Mouse (Mus musculus) lung, embryonic 16.5 days (tissue): ENCODE measurements around the gene Ece1. TPM values are rescaled to one million over a fixed set of nuclear protein-coding genes. Genes with fewer than 3 reads are reported as not detected.
"Not testable (repeated sequence)": the region's sequence is repeated elsewhere in the genome, so short reads cannot be mapped to it uniquely, and the experiment has no call there.

Source experiments
- ATAC-seq: fragments of 200-750 bp; cut with Nextera tagmentation; 2 replicates; pipeline ENCODE4 v1.8.0; 2017; ENCODE audit warnings: low read depth, mild to moderate bottlenecking, moderate library complexity
- H3K27ac ChIP-seq: fragments of 300-500 bp; sonication (generic); 2 replicates; pipeline ENCODE4 v1.5.1; 2014; ENCODE audit warnings: mild to moderate bottlenecking, control low read depth, low read length
- H3K27me3 ChIP-seq: fragments of 300-500 bp; sonication (generic); 2 replicates; pipeline ENCODE4 v1.6.1; 2014; ENCODE audit warnings: low read depth, low read length, mixed read lengths; ENCODE audit not compliant: control insufficient read depth, insufficient read depth
- H3K36me3 ChIP-seq: fragments of 300-500 bp; sonication (generic); 2 replicates; pipeline ENCODE4 v1.6.1; 2014; ENCODE audit warnings: low read length; ENCODE audit not compliant: control insufficient read depth, insufficient read depth
- H3K4me1 ChIP-seq: fragments of 300-500 bp; sonication (generic); replicated peaks from 2 replicates; pipeline ENCODE4 v1.6.1; 2014; ENCODE audit warnings: low read length, mixed read lengths; ENCODE audit not compliant: control insufficient read depth, insufficient read depth
- H3K4me2 ChIP-seq: fragments of 300-500 bp; sonication (generic); 2 replicates; pipeline ENCODE4 v1.6.1; 2014; ENCODE audit warnings: low read depth, low read length, control low read depth
- H3K4me3 ChIP-seq: fragments of 300-500 bp; sonication (generic); 2 replicates; pipeline ENCODE4 v1.5.1; 2014; ENCODE audit warnings: mild to moderate bottlenecking, low read length, control low read depth
- H3K9ac ChIP-seq: fragments of 300-500 bp; sonication (generic); 2 replicates; pipeline ENCODE4 v1.6.1; 2014; ENCODE audit warnings: low read length, control low read depth
- H3K9me3 ChIP-seq: fragments of 300-500 bp; sonication (generic); 2 replicates; pipeline ENCODE4 v1.6.1; 2016; ENCODE audit warnings: low read length; ENCODE audit not compliant: control insufficient read depth
- WGBS: fragments of 180-500 bp; shearing (Covaris S2); extraction: QIAGEN DNeasy Blood & Tissue Kit; methylation state at CpG from one replicate; pipeline ENCODE4 v1.1.7; 2014; 5-methylcytosine and 5-hydroxymethylcytosine counted together
- polyA plus RNA-seq: library from polyadenylated mRNA; unstranded; fragments of >200 nt; fragmentation: Nextera tagmentation; extraction: Ambion mirVana; gene quantifications from 2 replicates; pipeline ENCODE4 v1.2.1, GENCODE M21; 2015

Gene Ece1
- polyA plus RNA-seq, 1 experiment from 2014 or later = 53.8 TPM

DNA sequence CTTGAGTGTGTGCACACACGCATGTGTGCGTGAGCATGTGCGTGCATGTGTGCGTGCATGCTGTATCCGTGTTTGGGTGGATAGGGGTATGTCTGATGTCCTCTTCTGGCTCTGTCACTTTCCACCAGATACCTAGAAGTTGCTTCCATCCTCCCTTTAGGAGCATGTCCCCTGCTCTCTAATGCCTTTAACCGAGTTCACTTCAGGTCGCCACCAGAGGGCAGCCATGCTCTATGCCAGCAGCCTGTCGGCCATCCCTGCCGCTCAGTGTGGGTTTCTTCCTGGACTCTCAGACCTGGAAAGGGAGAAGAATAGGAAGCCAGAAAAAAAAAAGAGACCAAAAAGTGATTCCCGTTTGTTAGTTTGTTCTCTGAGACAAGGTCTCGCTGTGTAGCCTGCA lies 17.4 kb upstream of the Ece1 start:
- Histone ChIP-seq H3K4me2 (no peak overlapping the region), H3K9me3 (0 out of 2 replicates have a peak, but pooled peaks cover 3% of the 10 kb centered on the region), H3K4me3 (no peak overlapping the region), H3K27me3 (no peaks in the 10 kb centered on the region), H3K27ac (no peak overlapping the region), H3K4me1 (no peaks in the 10 kb centered on the region), H3K36me3 (no peaks in the 10 kb centered on the region), H3K9ac (no peak overlapping the region)
- ATAC-seq = peak; percentile 65; the same call in 1 of the 2 replicates
- WGBS = 20% methylated on average over 11 of the region's 11 CpGs

DNA sequence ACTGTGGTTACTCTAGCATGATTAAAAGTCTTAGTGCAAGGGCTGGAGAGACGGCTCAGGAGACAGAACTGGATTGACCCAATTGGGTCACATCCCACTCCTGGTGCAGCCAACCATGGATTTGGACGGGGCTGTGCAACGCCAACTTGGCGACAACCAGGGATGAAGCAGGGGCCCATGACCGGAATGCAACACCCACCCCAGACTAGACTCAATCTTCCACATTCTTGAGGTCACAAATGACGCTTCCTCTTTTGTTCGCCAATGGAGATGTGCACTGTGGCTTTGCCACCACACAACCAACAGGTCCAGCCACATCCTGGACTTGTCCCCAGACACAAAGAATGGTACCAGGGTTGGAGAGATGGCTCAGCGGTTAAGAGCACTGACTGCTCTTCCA lies 14.4 kb upstream of the Ece1 start:
- not testable (repeated sequence) for H3K36me3 ChIP-seq, H3K4me1 ChIP-seq, H3K9ac ChIP-seq, H3K27ac ChIP-seq, H3K27me3 ChIP-seq, H3K9me3 ChIP-seq, H3K4me3 ChIP-seq, H3K4me2 ChIP-seq, ATAC-seq
- 80% methylated on average over 8 of the region's 8 CpGs for WGBS

DNA sequence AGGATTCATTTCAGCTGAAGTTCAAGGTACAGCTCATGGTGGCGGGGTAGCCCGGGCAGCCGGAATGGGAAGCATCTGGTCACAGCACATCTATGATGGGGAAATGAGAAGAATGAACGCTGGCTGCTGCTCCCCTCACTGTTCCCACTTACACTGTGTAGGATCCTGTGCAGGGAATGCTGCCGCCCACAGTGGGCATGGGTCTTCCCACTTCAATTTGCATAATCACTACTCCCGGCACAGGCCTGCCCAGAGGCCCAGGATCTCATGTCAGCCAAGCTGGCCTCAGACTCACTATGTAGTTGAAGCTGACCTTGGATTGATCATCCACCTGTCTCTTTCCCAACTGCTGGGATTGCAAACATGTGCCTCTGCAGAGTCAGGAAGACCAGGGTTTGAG lies 11.9 kb upstream of the Ece1 start:
- H3K4me2 ChIP-seq = no peak overlapping the region
- ATAC-seq = no peak
- no peak overlapping the region for H3K4me3 ChIP-seq
- no peaks in the 10 kb centered on the region for H3K36me3 ChIP-seq
- no peaks in the 10 kb centered on the region for H3K27me3 ChIP-seq
- H3K27ac ChIP-seq = no peak overlapping the region
- no peaks in the 10 kb centered on the region for H3K4me1 ChIP-seq
- WGBS = 91% methylated on average over 6 of the region's 6 CpGs
- H3K9ac ChIP-seq = no peak overlapping the region
- H3K9me3 ChIP-seq = 0 out of 2 replicates have a peak, but pooled peaks cover 3% of the 10 kb centered on the region

DNA sequence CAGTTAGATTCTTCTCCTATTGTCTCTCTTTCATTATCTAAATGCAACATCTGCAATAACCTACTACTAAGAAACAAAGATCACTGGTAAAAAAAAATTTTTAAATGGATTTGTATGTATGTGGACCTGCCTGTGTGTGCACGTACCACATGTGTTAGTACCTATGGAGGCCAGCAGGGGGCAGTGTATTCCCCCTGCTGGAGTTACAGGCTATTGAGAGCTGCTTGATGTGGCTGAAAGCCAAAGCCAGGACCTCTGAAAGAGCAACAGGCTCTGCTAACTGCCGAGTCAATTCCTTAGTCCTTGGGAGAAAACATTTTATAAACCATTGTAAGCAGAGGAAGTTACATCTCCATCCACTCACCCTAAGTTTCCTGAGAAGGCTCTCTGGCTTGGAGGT lies 10.6 kb upstream of the Ece1 start:
- H3K36me3 ChIP-seq = no peaks in the 10 kb centered on the region
- 34% methylated on average over 2 of the region's 2 CpGs for WGBS

DNA sequence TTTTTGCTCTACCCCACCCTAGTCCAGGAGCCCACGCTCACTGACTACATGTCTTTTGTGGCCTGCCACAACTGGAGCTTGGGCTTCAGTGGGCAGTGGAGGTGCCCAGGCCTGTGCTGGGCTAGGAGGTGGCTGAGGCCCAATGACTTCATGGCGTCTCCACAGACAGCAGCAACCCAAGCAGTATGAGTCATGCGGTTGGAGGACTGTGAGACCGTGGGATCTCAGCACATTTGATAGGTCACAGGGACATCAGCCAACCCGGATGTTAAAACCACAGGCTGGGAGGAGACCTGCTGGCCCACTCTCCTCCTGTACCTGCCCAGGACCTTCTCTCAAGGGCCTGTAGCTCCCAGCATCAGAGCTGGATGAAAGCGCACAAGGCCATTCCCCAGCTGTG lies 8.2 kb upstream of the Ece1 start:
- Histone ChIP-seq H3K9me3 (no peaks in the 10 kb centered on the region), H3K36me3 (no peaks in the 10 kb centered on the region), H3K4me2 (no peak overlapping the region), H3K4me3 (no peak overlapping the region), H3K27me3 (no peaks in the 10 kb centered on the region), H3K27ac (no peak overlapping the region), H3K4me1 (no peaks in the 10 kb centered on the region), H3K9ac (no peak overlapping the region)
- ATAC-seq = no peak
- WGBS = 77% methylated on average over 6 of the region's 6 CpGs

More for the DNA sequence above, 10.6 kb upstream of the Ece1 start:
- H3K9ac ChIP-seq = no peak overlapping the region
- H3K4me1 ChIP-seq = no peaks in the 10 kb centered on the region
- no peak overlapping the region for H3K4me3 ChIP-seq
- H3K27ac ChIP-seq = no peak overlapping the region
- 0 out of 2 replicates have a peak, but pooled peaks have one; percentile 37 for ATAC-seq
- no peak overlapping the region for H3K4me2 ChIP-seq
- H3K27me3 ChIP-seq = no peaks in the 10 kb centered on the region
- H3K9me3 ChIP-seq = 0 out of 2 replicates have a peak, but pooled peaks cover 3% of the 10 kb centered on the region

DNA sequence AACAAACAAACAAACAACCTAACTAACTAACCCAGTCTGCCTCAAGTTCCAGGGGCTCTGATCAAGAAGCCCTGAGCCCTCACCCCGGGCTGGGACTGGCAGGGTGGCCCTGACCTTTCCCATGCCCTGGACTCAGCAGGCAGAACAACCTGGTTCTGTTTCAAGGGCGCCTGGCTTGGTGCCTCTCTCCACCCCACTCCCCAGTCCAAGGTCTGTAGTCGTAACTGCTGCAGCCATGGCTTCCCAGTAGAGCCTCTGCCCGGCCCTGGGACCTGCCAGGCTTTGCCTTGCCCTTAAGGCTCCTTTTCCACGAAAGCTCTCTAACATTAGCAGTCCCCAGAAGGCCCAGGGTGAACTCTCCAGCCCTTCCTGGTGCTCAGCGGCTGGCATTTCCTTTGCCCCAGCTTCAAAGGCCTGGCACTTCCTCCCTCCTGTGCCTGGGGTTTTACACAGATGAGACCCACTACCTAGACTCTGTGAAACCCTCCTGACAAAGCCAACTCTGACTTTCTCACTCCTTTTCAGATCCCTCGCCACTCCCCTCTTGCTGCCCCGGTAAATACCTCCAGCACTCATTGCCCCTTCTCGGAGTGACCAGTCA lies 6.2 kb upstream of the Ece1 start:
- H3K4me3 ChIP-seq = no peak overlapping the region
- WGBS = 56% methylated on average over 9 of the region's 9 CpGs
- no peak for ATAC-seq
- H3K27ac ChIP-seq = no peak overlapping the region
- H3K4me2 ChIP-seq = no peak overlapping the region
- H3K4me1 ChIP-seq = no peaks in the 10 kb centered on the region
- H3K36me3 ChIP-seq = no peaks in the 10 kb centered on the region
- no peak overlapping the region for H3K9ac ChIP-seq
- H3K27me3 ChIP-seq = no peaks in the 10 kb centered on the region
- no peaks in the 10 kb centered on the region for H3K9me3 ChIP-seq

DNA sequence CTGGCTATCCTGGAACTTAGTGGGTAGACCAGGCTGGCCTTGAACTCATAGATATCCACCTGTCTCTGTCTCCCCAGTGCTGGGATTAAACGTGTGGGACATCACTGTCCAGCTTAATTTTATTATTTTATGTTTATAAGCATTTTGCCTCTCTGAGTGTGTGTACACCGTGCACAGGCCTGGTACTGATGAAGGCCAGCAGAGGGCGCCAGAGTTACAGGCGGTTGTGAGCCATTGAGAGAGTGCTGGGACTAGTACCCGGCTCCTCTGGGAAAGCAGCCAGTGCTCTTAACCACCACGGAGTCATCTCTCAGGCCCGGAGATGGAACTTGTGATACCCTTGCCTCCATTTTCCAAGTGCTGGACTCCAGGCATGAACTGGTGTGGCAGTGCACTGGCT lies 4.9 kb upstream of the Ece1 start:
- Histone ChIP-seq H3K9ac (no peak overlapping the region), H3K9me3 (no peaks in the 10 kb centered on the region), H3K27ac (no peak overlapping the region), H3K4me2 (no peak overlapping the region), H3K36me3 (no peaks in the 10 kb centered on the region), H3K4me3 (no peak overlapping the region), H3K4me1 (no peaks in the 10 kb centered on the region), H3K27me3 (no peaks in the 10 kb centered on the region)
- WGBS = 22% methylated on average over 7 of the region's 7 CpGs
- ATAC-seq = no peak

DNA sequence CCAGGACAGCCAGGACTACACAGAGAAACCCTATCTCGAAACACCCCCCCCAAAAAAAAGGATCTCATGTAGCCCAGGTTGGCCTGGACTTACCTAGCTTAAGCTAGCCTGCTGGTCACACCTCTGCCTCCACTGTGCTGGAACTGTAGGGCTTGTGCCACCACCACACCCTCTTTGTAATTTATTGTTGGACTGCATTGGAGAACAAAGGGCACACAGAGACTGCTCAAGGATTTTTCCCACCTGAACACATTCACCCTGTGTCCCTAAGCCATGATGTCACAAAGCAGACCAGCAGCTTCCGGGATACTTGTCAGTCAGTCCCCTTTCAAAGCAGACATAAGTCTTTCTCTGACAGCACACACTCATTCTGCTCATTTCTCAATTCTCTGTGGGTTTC lies 3.7 kb upstream of the Ece1 start:
- no peak for ATAC-seq

DNA sequence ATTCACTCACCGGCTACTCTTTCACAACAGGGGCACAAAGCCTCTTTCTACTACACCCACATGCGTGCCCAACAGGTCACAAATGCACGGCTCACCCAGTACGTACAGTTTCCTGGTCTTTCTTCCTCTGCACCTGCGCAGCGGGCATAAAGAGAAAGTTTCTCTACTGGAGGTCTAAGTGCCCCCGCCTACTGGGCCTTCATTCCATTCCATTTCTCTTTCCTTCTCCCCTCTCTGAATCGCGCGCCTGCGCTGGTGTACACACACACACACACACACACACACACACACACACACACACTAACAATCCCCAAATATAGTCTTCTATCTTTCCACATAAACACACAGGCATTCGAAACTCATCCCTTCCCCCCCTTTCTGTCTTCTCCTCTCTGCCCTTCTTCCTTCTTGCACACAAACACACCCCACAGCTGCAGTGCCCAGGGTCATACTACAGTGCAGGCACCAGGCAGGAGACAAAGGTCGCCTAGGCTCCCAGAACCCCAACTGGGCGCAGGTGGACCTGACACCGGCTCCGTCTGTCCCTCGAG lies 501 bp upstream of the Ece1 start:
- Histone ChIP-seq H3K9me3 (no peaks in the 10 kb centered on the region), H3K4me2 (peak overlapping the region; percentile 88), H3K27ac (peak overlapping the region; percentile 75), H3K4me3 (peak overlapping the region; percentile 69), H3K4me1 (peaks cover 21% of the 10 kb centered on the region), H3K36me3 (no peaks in the 10 kb centered on the region), H3K9ac (peak overlapping the region; percentile 70), H3K27me3 (no peaks in the 10 kb centered on the region; the same call in 1 of the 2 replicates)
- WGBS = 10% methylated on average over 14 of the region's 17 CpGs
- ATAC-seq = peak; percentile 72

More for the DNA sequence above, 3.7 kb upstream of the Ece1 start:
- Histone ChIP-seq H3K9ac (no peak overlapping the region), H3K4me3 (no peak overlapping the region), H3K4me2 (no peak overlapping the region), H3K27me3 (no peaks in the 10 kb centered on the region), H3K9me3 (no peaks in the 10 kb centered on the region), H3K36me3 (no peaks in the 10 kb centered on the region), H3K27ac (no peak overlapping the region), H3K4me1 (peaks cover 2% of the 10 kb centered on the region; the same call in 1 of the 2 replicates)
- WGBS = 54% methylated on average over 2 of the region's 2 CpGs
